Mouse (Mus musculus) kidney, postnatal 10 days (tissue): ENCODE results near the gene Tmed9.
A peak's percentile ranks its signal among the peaks of the same experiment; 100 is the strongest.
"Not testable (repeated sequence)": the region's sequence is repeated elsewhere in the genome, so short reads cannot be mapped to it uniquely, and the experiment has no call there.

ENCODE experiments used
- DNase-seq: peaks from one replicate; pipeline ENCODE4 v3.0.0; 2021; ENCODE audit warnings: mixed read lengths

Tmed9 gene

GRCm38 (mm10) chr13:55567949-55568348 is 5.6 kb upstream of the Tmed9 start:
- no peak for DNase-seq

GRCm38 (mm10) chr13:55568524-55568923 is 5.0 kb upstream of the Tmed9 start:
- not testable (repeated sequence) for DNase-seq

- DNase-seq: peak; percentile 58
Observed at GRCm38 (mm10) chr13:55569726-55570285, 3.7 kb upstream of the Tmed9 start.

- peak; percentile 68 for DNase-seq
Observed at GRCm38 (mm10) chr13:55570286-55570973, 3.1 kb upstream of the Tmed9 start.

- peak; percentile 97 for DNase-seq
Observed at GRCm38 (mm10) chr13:55571027-55571751, 2.3 kb upstream of the Tmed9 start, which contains the start of gene Fam193b. Fam193b (minus strand) TSS chr13:55571120.

- DNase-seq: no peak
Observed at GRCm38 (mm10) chr13:55571977-55572376, 1.6 kb upstream of the Tmed9 start.

GRCm38 (mm10) chr13:55574321-55574720 is 789 bp downstream of the Tmed9 start:
- no peak for DNase-seq

GRCm38 (mm10) chr13:55575932-55576331 is 2.4 kb downstream of the Tmed9 start:
- no peak for DNase-seq

- DNase-seq: not testable (repeated sequence)
Observed at GRCm38 (mm10) chr13:55576872-55577271, 3.3 kb downstream of the Tmed9 start.

- DNase-seq: no peak
Observed at GRCm38 (mm10) chr13:55578086-55578485, 4.6 kb downstream of the Tmed9 start.

GRCm38 (mm10) chr13:55591961-55592490 is 18.5 kb downstream of the Tmed9 start:
- peak; percentile 42 for DNase-seq

- DNase-seq: peak; percentile 98
Observed at GRCm38 (mm10) chr13:55592512-55593253, 19.2 kb downstream of the Tmed9 start.

- no peak for DNase-seq
Observed at GRCm38 (mm10) chr13:55593254-55593747, 19.8 kb downstream of the Tmed9 start.

GRCm38 (mm10) chr13:55595375-55595774 is 21.8 kb downstream of the Tmed9 start:
- DNase-seq: no peak

- DNase-seq: no peak
Observed at GRCm38 (mm10) chr13:55596802-55597201, 23.3 kb downstream of the Tmed9 start.

- peak; percentile 93 for DNase-seq
Observed at GRCm38 (mm10) chr13:55599566-55600540, 26.3 kb downstream of the Tmed9 start, which contains the start of gene B4galt7. B4galt7 (plus strand) TSS chr13:55599896.

GRCm38 (mm10) chr13:55600657-55601056 is 27.1 kb downstream of the Tmed9 start:
- DNase-seq: no peak

- peak; percentile 91 for DNase-seq
Observed at GRCm38 (mm10) chr13:55601611-55602010, 28.1 kb downstream of the Tmed9 start.

GRCm38 (mm10) chr13:55604606-55605005 is 31.1 kb downstream of the Tmed9 start:
- no peak for DNase-seq

GRCm38 (mm10) chr13:55606899-55607623 is 33.5 kb downstream of the Tmed9 start:
- no peak for DNase-seq

GRCm38 (mm10) chr13:55607624-55608006 is 34.1 kb downstream of the Tmed9 start:
- no peak for DNase-seq
